Mouse (Mus musculus) adrenal gland, adult 2 months (tissue): ENCODE measurements around the gene Fam83e. TPM values are rescaled to one million over a fixed set of nuclear protein-coding genes. Genes with fewer than 3 reads are reported as not detected.

Source experiments
- DNase-seq: peaks from one replicate; pipeline ENCODE4 v3.0.0; 2021
- long read RNA-seq: library from polyadenylated mRNA; stranded (forward); transcript quantifications from one replicate; pipeline ENCODE4 v2.0.0, GENCODE M21; 2021
- polyA plus RNA-seq: library from polyadenylated mRNA; depleted of rRNA; stranded (reverse); fragments of >200 nt; gene quantifications from 2 replicates; pipeline ENCODE4 v1.2.3, GENCODE M21; 2012; rRNA removed
- total RNA-seq, 2 experiments: library from RNA; stranded (reverse); gene quantifications; 2 replicates each; pipeline ENCODE4 v1.2.3; 2021

Fam83e gene
- total RNA-seq (under 1 TPM; 0.72 to 0.86 TPM), polyA plus RNA-seq (0.86 and 2.0 TPM in 2 replicates)
- long read RNA-seq, result 0 reads

GRCm38 (mm10) chr7:45720413-45721233, at the start of gene Fam83e:
Fam83e (plus strand) TSS chr7:45721212.
- DNase-seq, result no peak

GRCm38 (mm10) chr7:45677627-45678295, 43.3 kb upstream of the Fam83e start:
- no peak for DNase-seq

GRCm38 (mm10) chr7:45678513-45678912, 42.5 kb upstream of the Fam83e start:
- peak; percentile 85 for DNase-seq

- peak; percentile 81 for DNase-seq
These were observed 40.9 kb upstream of the Fam83e start for GRCm38 (mm10) chr7:45679966-45680621.

GRCm38 (mm10) chr7:45681046-45681736, 39.8 kb upstream of the Fam83e start:
- no peak for DNase-seq

- peak; percentile 87 for DNase-seq
These were observed 38.6 kb upstream of the Fam83e start for GRCm38 (mm10) chr7:45682144-45683126.

GRCm38 (mm10) chr7:45683396-45684050, 37.5 kb upstream of the Fam83e start, which contains the start of gene Ntn5:
Ntn5 (plus strand) TSS chr7:45684022.
- DNase-seq, result no peak

GRCm38 (mm10) chr7:45685811-45686210, 35.2 kb upstream of the Fam83e start:
- DNase-seq, result no peak

- DNase-seq, result no peak
These were observed 34.2 kb upstream of the Fam83e start for GRCm38 (mm10) chr7:45686841-45687240.

GRCm38 (mm10) chr7:45689099-45689498, 31.9 kb upstream of the Fam83e start:
- no peak for DNase-seq

GRCm38 (mm10) chr7:45689800-45690199, 31.2 kb upstream of the Fam83e start:
- DNase-seq, result peak; percentile 40

- no peak for DNase-seq
These were observed 28.6 kb upstream of the Fam83e start for GRCm38 (mm10) chr7:45692364-45692763.

- DNase-seq, result no peak
These were observed 27.0 kb upstream of the Fam83e start, which contains the start of gene Sec1 for GRCm38 (mm10) chr7:45693921-45694591. Sec1 (minus strand) TSS chr7:45694402.

GRCm38 (mm10) chr7:45695098-45695497, 25.9 kb upstream of the Fam83e start:
- no peak for DNase-seq

- no peak for DNase-seq
These were observed 23.1 kb upstream of the Fam83e start for GRCm38 (mm10) chr7:45697894-45698293.

GRCm38 (mm10) chr7:45699523-45700141, 21.4 kb upstream of the Fam83e start, which contains the start of gene Car11:
Car11 (plus strand) TSS chr7:45699843.
- peak; percentile 45 for DNase-seq

GRCm38 (mm10) chr7:45700301-45701015, 20.6 kb upstream of the Fam83e start:
- peak; percentile 87 for DNase-seq

GRCm38 (mm10) chr7:45701072-45701471, 19.9 kb upstream of the Fam83e start:
- no peak for DNase-seq
